Comparison of ENCODE assay signal across 9 mouse cellular contexts in the genomic region with DNA sequence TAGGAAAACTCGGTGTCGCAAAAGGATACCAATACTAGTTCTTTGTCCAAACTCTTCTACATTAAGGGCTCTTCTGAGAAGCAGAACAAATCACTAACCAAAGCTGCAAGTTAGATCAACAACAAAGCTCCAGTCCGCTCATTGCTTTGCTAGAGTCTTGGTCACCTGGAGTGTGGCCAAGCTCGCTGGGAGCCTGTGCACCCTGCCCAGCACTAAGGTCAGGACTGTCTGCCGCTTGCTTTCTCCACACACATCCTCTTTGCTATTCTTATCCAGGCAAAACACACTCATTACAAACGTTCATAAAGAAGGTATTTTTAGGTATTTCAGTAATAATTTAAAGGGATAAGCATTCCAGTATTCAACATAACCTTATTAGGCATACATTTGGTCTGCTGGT.
DNase-seq lines count a peak whose midpoint lies in the region; ATAC-seq lines count a peak whose summit lies in the region.
"Had no signal": no experiment of that assay in that cellular context is flagged by ENCODE, and none has a peak within 500 bp of the region (broad histone marks: within the 10 kb centered on the region; RNA-seq: fewer than 3 reads in every experiment).

No protein-coding gene starts in this region.

- no peak for ATAC-seq in cerebellum, adult (ENCODE audit: insufficient number of reproducible peaks, low FRiP score, low TSS enrichment)
- no peak for ATAC-seq in intestine, embryonic 15.5 days

- H3K27ac ChIP-seq in intestine, embryonic 15.5 days = no peak overlapping the region
- H3K27ac ChIP-seq: midbrain, embryonic 12.5 days had no signal

- H3K9ac ChIP-seq in intestine, embryonic 15.5 days = no peak overlapping the region
- H3K9ac ChIP-seq: midbrain, embryonic 12.5 days had no signal

- H3K4me3 ChIP-seq in intestine, embryonic 15.5 days (replicated peaks) = no peak overlapping the region
- H3K4me3 ChIP-seq: midbrain, embryonic 12.5 days had no signal

- no peaks in the 10 kb centered on the region for H3K27me3 ChIP-seq in intestine, embryonic 15.5 days (replicated peaks)
- H3K27me3 ChIP-seq: midbrain, embryonic 12.5 days had no signal

- H3K9me3 ChIP-seq in intestine, embryonic 15.5 days = no peaks in the 10 kb centered on the region
- H3K9me3 ChIP-seq: midbrain, embryonic 12.5 days had no signal

- no peaks in the 10 kb centered on the region for H3K36me3 ChIP-seq in intestine, embryonic 15.5 days
- H3K36me3 ChIP-seq: midbrain, embryonic 12.5 days had no signal

- 0 out of 2 replicates have a peak, but pooled peaks cover 3% of the 10 kb centered on the region for H3K4me1 ChIP-seq in intestine, embryonic 15.5 days (replicated peaks)

- peak; percentile 15 for DNase-seq in cerebellum, adult 18-20 months
- peak; percentile 46 to 60 for DNase-seq in adrenal gland, adult 18-20 months (ENCODE audit: low spot score in 2 of 2)
- peak; percentile 68 for DNase-seq in heart, adult 8-10 months (ENCODE audit: low spot score)
- DNase-seq in layer of hippocampus, adult 9-11 months = peak; percentile 31
- DNase-seq in skeletal muscle tissue, adult 2 months (ENCODE audit: low read depth, low spot score) = peak; percentile 68
- DNase-seq in thymus, postnatal 36 days = no peak

- WGBS in intestine, embryonic 15.5 days = 55% methylated on average over 6 of the region's 6 CpGs

- H3K4me2 ChIP-seq in intestine, embryonic 15.5 days (replicated peaks) = no peak overlapping the region
- H3K4me2 ChIP-seq: midbrain, embryonic 12.5 days had no signal

Comparison
In these comparisons a context has a peak if more than half of its experiments do, and no peak if none do; other contexts are left out.
1. DNase-seq: peak in cerebellum, adult 18-20 months (2 of 2), adrenal gland, adult 18-20 months (2 of 2), heart, adult 8-10 months (single experiment), layer of hippocampus, adult 9-11 months (single experiment) and skeletal muscle tissue, adult 2 months (single experiment); none in thymus, postnatal 36 days (0 of 2).